Mouse (Mus musculus): Measurements from ENCODE around the gene Gfi1.

Gfi1 gene

GRCm38 (mm10) chr5:107678392-107678791, 47.4 kb downstream of the Gfi1 start:
- DNase-seq (ENCODE audit: low spot score in 2 of 2) = no peak
